Mouse (Mus musculus) kidney, postnatal 0 days (tissue): ENCODE measurements around the gene Rab21. TPM values are rescaled to one million over a fixed set of nuclear protein-coding genes. Genes with fewer than 3 reads are reported as not detected.

ENCODE experiments used
- ATAC-seq: fragments of 200-750 bp; cut with Nextera tagmentation; replicated peaks from 2 replicates; pipeline ENCODE4 v1.8.0; 2017; ENCODE audit warnings: low read depth, moderate number of reproducible peaks, moderate TSS enrichment, moderate library complexity; ENCODE audit not compliant: low FRiP score
- DNase-seq: peaks from one replicate; pipeline ENCODE4 v3.0.0-alpha.2; 2016; ENCODE audit warnings: low spot score
- H3K27ac ChIP-seq: fragments of 300-500 bp; sonication (generic); 2 replicates; pipeline ENCODE4 v1.5.1; 2014; ENCODE audit warnings: mild to moderate bottlenecking
- H3K27me3 ChIP-seq: fragments of 300-500 bp; sonication (generic); 2 replicates; pipeline ENCODE4 v1.6.1; 2014; ENCODE audit warnings: low read length, mixed read lengths; ENCODE audit not compliant: insufficient read depth
- H3K36me3 ChIP-seq: fragments of 300-500 bp; sonication (generic); 2 replicates; pipeline ENCODE4 v1.6.1; 2014; ENCODE audit warnings: low read length, mixed read lengths; ENCODE audit not compliant: insufficient read depth
- H3K4me1 ChIP-seq: fragments of 300-500 bp; sonication (generic); replicated peaks from 2 replicates; pipeline ENCODE4 v1.6.1; 2014; ENCODE audit warnings: antibody characterized with exemption, low read length, mixed read lengths; ENCODE audit not compliant: insufficient read depth
- H3K4me2 ChIP-seq: fragments of 300-500 bp; sonication (generic); 2 replicates; pipeline ENCODE4 v1.6.1; 2014; ENCODE audit warnings: mild to moderate bottlenecking, low read length, moderate library complexity, mixed read lengths
- H3K4me3 ChIP-seq: fragments of 300-500 bp; sonication (generic); replicated peaks from 2 replicates; pipeline ENCODE4 v1.5.1; 2014; ENCODE audit warnings: low read depth, low read length
- H3K9ac ChIP-seq: fragments of 300-500 bp; sonication (generic); 2 replicates; pipeline ENCODE4 v1.6.1; 2014; ENCODE audit warnings: low read depth, low read length
- H3K9me3 ChIP-seq: fragments of 300-500 bp; sonication (generic); replicated peaks from 2 replicates; pipeline ENCODE4 v1.6.1; 2016; ENCODE audit warnings: low read length, inconsistent platforms, mixed read lengths
- CTCF ChIP-seq: IDR thresholded peaks from 2 replicates; pipeline ENCODE4 v1.5.1; 2016; ENCODE audit warnings: antibody characterized with exemption, low read depth, mild to moderate bottlenecking, moderate library complexity
- WGBS: fragments of 180-500 bp; shearing (Covaris S2); extraction: QIAGEN DNeasy Blood & Tissue Kit; methylation state at CpG from one replicate; pipeline ENCODE4 v1.1.7; 2014; 5-methylcytosine and 5-hydroxymethylcytosine counted together
- polyA plus RNA-seq: library from polyadenylated mRNA; unstranded; fragments of >200 nt; fragmentation: Nextera tagmentation; extraction: Ambion mirVana; gene quantifications from 2 replicates; pipeline ENCODE4 v1.2.1, GENCODE M21; 2015

Gene Rab21
- polyA plus RNA-seq, 1 experiment from 2014 or later: 17.8 TPM

- no peak for TF ChIP-seq CTCF
- H3K4me2 ChIP-seq: no peak overlapping the region
- DNase-seq: no peak
- no peaks in the 10 kb centered on the region for H3K4me1 ChIP-seq
- H3K36me3 ChIP-seq: no peaks in the 10 kb centered on the region
- no peaks in the 10 kb centered on the region for H3K9me3 ChIP-seq
- H3K27ac ChIP-seq: no peak overlapping the region
- H3K27me3 ChIP-seq: no peaks in the 10 kb centered on the region
- H3K4me3 ChIP-seq: no peak overlapping the region
- whole genome bisulfite sequencing: 57% methylated on average over 5 of the region's 5 CpGs
- no peak overlapping the region for H3K9ac ChIP-seq
- ATAC-seq: no peak
Measured at GRCm38 (mm10) chr10:115271649-115272048, 43.7 kb downstream of the Rab21 start.

DNA sequence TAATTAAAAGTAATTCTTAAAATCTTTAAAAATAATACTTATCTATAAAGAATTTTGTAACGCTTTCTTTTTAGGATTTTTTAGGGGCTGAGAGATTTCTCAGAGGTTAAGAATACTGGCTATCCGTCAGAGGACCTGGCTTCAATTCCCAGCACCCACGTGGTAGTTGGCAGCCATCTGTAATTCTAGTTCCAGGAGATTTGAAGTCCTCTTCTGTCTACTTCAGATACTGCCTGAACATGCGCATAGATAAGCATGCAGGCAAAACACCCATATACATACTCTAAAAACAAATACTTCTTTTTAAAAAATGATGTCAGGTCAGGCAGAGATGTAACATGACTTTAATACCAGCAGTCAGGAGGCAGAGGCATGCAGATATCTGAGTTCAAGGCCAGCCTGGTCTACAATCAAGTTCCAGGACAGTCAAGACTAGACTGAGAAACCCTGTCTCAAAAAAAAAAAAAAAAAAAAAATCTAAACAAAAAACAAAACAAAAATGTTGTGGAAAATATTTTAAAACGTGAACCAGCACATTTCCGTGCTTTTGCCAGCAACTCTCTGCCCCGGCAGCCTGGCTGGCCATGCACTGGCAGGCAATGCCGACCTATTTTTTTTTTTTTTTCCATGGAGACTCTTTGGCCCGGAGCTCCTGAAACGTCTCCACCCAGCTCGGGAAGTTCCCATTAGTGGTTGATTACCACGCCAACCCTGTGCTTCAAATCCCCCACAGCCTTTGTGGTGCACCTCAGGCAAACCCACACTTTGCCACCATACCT is 44.6 kb downstream of the Rab21 start:
- DNase-seq: no peak
- Histone ChIP-seq H3K27ac (no peak overlapping the region), H3K4me2 (no peak overlapping the region), H3K36me3 (no peaks in the 10 kb centered on the region), H3K27me3 (no peaks in the 10 kb centered on the region), H3K9me3 (no peaks in the 10 kb centered on the region), H3K4me3 (no peak overlapping the region), H3K4me1 (no peaks in the 10 kb centered on the region), H3K9ac (no peak overlapping the region)
- 88% methylated on average over 12 of the region's 12 CpGs for WGBS
- no peak for TF ChIP-seq CTCF
- ATAC-seq: no peak

- Histone ChIP-seq H3K4me2 (no peak overlapping the region), H3K4me1 (no peaks in the 10 kb centered on the region), H3K4me3 (no peak overlapping the region), H3K27me3 (no peaks in the 10 kb centered on the region), H3K36me3 (no peaks in the 10 kb centered on the region), H3K9ac (no peak overlapping the region), H3K9me3 (no peaks in the 10 kb centered on the region), H3K27ac (no peak overlapping the region)
- WGBS: 51% methylated on average over 5 of the region's 5 CpGs
- DNase-seq (no peak), ATAC-seq (no peak)
- TF ChIP-seq CTCF: no peak
Measured at GRCm38 (mm10) chr10:115262926-115263562, 52.4 kb downstream of the Rab21 start.

DNA sequence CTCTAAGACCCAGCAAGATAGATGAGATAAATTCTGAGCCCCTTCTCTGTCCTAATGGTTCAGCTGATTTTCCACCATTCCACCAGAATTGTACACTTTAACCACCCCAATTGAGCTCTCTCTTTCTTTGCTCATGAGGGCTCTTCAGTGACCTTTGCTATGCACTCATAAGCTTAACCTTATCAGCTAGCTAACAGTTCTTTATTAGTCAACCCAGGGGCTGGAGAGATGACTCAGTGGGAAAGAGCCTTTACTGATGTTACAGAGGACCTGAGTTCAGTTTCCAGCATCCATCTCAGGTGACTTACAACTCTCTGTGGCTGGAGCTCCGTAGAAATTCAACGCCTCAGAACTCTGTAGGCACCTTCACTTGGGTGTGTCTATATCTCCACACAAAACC is 53.1 kb downstream of the Rab21 start:
- DNase-seq (no peak), ATAC-seq (no peak)
- Histone ChIP-seq H3K4me2 (no peak overlapping the region), H3K27ac (no peak overlapping the region), H3K9me3 (no peaks in the 10 kb centered on the region), H3K4me1 (no peaks in the 10 kb centered on the region), H3K4me3 (no peak overlapping the region), H3K36me3 (no peaks in the 10 kb centered on the region), H3K27me3 (no peaks in the 10 kb centered on the region), H3K9ac (no peak overlapping the region)
- no peak for TF ChIP-seq CTCF
- WGBS: 85% methylated on average over 2 of the region's 2 CpGs

- ATAC-seq: no peak
- no peaks in the 10 kb centered on the region for H3K9me3 ChIP-seq
- H3K27me3 ChIP-seq: no peaks in the 10 kb centered on the region
- DNase-seq: no peak
- WGBS: 90% methylated on average over 3 of the region's 3 CpGs
- TF ChIP-seq CTCF: no peak
- no peak overlapping the region for H3K9ac ChIP-seq
- no peak overlapping the region for H3K4me3 ChIP-seq
- H3K36me3 ChIP-seq: no peaks in the 10 kb centered on the region
- no peak overlapping the region for H3K4me2 ChIP-seq
- H3K27ac ChIP-seq: no peak overlapping the region
- H3K4me1 ChIP-seq: no peaks in the 10 kb centered on the region
Measured at GRCm38 (mm10) chr10:115261428-115261827, 54.0 kb downstream of the Rab21 start.

DNA sequence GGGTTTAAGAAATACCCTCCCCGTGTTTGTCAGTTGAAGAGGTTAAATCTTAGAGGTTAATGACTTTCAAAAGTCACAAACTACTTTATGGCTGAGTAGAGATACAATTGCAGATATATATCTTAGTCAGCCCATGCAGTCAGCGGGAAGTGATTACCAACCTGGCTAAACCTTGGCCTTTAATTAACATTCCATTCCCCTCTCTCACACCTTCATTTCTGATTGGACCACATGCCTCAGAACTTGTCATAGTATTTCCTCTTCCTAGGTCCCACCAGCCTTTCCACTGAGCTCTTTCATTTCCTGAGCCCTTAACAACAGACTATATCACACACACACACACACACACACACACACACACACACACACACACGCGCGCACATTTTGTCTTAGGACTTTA is 59.2 kb downstream of the Rab21 start:
- H3K4me1 ChIP-seq: no peaks in the 10 kb centered on the region
- WGBS: 56% methylated on average over 5 of the region's 5 CpGs
- DNase-seq (peak; percentile 18), ATAC-seq (no peak)
- H3K4me2 ChIP-seq: no peak overlapping the region
- TF ChIP-seq CTCF: no peak
- no peak overlapping the region for H3K27ac ChIP-seq
- H3K27me3 ChIP-seq: no peaks in the 10 kb centered on the region
- H3K36me3 ChIP-seq: no peaks in the 10 kb centered on the region
- no peak overlapping the region for H3K9ac ChIP-seq
- H3K9me3 ChIP-seq: no peaks in the 10 kb centered on the region
- H3K4me3 ChIP-seq: no peak overlapping the region
